Mouse (Mus musculus) cerebellum, adult 2 months (tissue): ENCODE measurements at regions not wholly inside any gene's neighbourhood (a gene's known extent, or its start where the extent isn't known, plus 50 kb on each side); places are given as distances from the start of the nearest gene placed in this dataset.

Experiments used
- CTCF ChIP-seq: fragments of 200-500 bp; IDR thresholded peaks from 2 replicates; pipeline ENCODE4 v1.5.1; 2011; ENCODE audit warnings: low read depth, mild to moderate bottlenecking, control low read depth, low read length, moderate library complexity, borderline replicate concordance; ENCODE audit not compliant: insufficient read depth
- POLR2A ChIP-seq: fragments of 200-500 bp; IDR thresholded peaks from 2 replicates; pipeline ENCODE4 v1.6.1; 2011; ENCODE audit warnings: low read length, control low read depth, borderline replicate concordance; ENCODE audit not compliant: insufficient read depth

DNA sequence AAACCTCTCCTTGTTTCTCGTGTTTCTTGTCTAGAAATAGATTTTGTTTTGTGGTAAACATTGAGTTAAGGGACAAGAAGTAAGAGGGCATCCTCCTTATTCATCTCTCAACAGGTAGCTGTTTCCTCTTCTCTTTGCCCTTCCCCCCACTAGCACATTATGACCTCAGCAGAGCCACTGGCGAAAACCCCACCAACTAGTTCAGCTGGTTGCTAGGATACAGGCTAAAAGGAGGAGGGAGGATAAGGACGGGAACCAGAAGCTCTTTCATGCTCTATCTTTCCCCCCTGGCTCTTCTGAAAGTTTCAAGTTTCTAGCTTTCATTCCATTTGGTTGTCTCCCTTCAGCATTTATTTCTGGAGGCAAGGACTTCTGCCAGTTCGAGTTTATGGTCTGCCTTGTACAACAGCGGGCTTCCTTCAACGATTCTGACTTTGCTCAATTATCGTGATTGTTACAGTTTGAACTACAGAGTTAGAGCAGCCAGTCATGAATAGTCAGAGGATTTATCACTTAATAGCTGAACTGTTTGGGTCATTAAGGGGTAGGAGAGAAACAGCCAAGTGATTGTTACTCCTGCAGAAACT is 78.8 kb upstream of the Acsl4 start:
- TF ChIP-seq CTCF (no peak), POLR2A (no peak)
